Mouse (Mus musculus): ENCODE data around the gene Rabep2. TPM values are rescaled to one million over a fixed set of nuclear protein-coding genes. Genes with fewer than 3 reads are reported as not detected.
A peak's percentile ranks its signal among the peaks of the same experiment; 100 is the strongest.
"Not testable (repeated sequence)": the region's sequence is repeated elsewhere in the genome, so short reads cannot be mapped to it uniquely, and the experiment has no call there.

Rabep2 gene
- 58.2 and 82.6 TPM in 2 replicates for total RNA-seq (2021)
- long read RNA-seq, partial matches to known transcripts, result 7 of 21 reads
- long read RNA-seq, other reads (novel, unspliced or antisense), result 14 of 21 reads

DNA sequence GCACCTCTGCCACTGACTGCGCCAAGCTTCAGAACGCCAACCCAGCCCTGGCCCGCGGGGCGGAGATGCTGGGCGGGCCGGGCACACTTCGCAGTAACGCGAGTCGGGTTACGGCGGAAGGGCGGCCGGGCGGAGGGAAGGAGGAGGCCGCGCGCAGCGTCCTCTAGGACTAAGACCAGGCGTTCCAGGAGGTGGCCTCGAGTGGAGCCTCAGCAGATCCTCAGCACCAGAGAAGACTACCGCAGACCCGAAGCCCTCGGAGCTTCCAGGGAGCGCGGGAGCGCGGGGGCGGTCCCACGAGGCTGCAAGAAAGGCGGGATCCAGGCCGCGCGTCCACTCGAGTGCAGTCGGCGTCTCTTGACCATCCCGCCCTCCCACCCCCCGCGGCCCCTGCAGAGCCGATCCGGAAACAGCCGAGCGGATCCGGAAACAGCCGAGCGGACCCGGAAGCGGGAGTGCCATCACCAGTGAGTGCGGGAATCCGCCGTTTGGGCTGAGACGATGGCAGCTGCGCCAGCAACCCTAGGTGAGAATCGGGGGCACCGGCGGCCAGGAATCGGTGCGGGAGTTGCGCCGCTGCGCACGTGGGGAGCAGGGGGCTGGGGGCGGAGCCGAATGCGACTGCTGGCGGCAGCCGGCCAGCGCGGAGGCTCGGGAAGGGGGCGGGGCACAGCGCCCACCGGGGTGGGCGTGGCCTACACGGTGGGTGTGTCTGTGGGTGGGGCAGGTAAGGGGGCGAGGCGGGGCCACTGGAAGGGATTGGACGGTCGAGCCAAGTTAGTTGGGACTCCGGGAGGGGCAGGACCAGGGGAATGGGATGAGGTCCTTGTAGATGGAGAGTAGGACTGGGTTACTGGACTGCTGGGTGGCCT, at the start of gene Rabep2:
Gene Rabep2, plus strand, starts transcription at position 129 of the 872 bp plus-strand sequence.
- DNase-seq, result peak; percentile 99

DNA sequence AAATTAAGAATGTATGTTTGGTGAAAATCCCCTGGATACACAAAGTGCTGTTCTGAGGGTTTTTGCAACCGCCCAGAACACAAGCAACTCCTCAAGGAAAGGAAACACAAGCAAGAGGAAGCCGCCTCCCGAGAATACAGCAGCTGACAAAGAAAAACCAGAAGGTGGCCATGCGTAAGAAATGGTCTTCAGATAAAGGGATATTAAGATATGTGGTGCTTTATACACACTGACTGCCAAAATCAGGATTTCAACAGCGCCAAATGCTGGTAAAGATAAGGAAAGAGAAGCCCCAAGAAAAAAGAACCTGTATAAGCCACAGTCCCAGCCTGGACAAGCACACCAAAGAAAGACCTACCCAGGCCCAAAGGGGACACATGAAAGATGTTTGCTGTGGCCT, 45.0 kb upstream of the Rabep2 start:
- no peak for DNase-seq

DNA sequence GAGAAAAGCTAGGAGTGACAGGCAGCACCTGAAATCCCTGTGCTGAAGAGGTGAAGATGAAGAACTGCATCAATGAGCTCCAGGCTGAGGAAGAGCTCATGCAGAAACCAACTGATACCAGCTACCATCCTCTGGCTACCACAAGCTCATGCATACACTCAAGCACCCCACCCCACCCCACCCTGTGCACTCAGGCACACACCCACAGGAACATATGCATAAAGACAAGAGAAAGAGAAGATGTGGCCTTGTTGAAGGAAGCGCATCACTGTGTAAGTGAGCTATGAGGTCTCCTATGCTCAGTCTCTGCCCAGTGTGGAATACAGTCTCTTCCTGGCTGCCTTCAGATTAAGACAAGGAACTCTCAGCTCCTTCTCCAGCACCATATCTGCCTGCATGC, 40.4 kb upstream of the Rabep2 start:
- no peak for DNase-seq

DNA sequence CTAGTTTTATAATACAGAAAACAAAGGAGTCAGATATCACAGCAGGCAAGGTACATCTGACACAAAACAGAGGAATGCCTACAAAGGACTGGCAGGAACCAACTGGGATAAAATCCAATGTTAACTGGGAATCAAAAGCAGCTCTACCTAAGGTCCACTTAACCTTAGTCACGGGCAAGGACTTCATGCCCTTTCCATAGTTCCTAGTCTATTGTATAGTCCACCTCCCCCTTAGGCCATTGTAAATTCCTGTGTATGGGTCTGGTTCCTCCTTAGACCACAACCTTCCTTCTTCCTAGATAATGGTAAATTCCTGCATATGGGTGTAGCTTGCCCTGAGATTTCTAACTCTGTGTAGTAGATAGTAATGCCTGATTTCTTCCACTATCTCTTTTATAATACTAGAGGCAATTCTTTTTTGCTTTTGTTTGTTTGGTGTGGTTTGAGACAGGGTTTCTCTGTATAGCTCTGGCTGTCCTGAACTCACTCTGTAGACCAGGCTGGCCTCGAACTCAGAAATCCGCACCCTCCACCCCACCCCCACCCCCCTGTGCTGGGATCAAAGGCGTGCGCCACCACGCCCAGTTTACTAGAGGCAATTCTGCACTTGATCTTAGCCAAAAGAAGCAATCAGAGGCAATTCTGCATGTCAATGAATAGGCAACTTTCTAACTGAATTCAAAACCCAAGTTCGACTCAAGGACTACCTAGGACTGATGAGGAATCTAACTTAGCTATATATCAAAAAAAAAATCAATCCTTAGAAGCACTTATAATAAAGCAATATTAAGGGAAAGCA, 36.3 kb upstream of the Rabep2 start:
- DNase-seq, result not testable (repeated sequence)

DNA sequence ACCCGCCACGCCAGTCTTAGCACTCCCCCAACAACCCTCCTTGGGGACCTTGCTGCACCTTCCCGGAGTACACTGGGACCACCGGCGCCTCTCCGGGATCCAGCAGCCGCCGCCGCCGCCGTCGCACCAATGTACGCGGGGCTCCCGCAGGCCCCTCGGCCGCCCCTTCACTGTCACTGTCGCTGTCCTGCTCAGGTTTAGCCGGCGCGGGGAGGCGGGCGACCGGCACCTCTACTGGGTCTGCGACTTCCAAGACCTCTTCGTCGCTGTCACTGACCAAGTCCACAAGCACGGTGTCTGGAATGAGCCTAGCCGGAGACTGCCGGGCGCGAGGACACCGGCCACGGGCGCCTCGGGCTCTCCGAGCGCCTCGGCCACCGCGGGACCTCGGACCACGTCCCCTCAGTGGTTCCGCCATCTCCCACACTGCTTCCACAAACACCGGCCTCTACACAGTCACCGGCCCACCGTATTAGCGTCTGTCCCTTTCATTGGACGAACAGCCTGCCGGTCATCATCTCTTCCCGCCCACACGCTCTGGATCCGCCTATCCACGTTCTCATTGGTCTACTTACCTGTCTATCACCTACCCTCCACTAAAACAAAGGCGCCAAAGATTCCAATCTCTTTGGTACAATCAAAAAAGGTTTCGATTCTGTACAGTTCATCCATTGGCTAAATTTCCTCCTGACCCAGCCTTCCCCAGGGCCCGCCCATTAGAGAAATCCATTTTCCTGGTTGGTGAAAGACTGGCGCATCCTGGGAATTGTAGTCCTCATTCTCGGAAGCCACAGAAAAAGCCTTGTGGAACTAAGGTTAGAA, 32.0 kb upstream of the Rabep2 start, which contains the start of gene Nfatc2ip:
Gene Nfatc2ip, minus strand, starts transcription at position 440 of the 822 bp plus-strand sequence.
- DNase-seq, result peak; percentile 84

DNA sequence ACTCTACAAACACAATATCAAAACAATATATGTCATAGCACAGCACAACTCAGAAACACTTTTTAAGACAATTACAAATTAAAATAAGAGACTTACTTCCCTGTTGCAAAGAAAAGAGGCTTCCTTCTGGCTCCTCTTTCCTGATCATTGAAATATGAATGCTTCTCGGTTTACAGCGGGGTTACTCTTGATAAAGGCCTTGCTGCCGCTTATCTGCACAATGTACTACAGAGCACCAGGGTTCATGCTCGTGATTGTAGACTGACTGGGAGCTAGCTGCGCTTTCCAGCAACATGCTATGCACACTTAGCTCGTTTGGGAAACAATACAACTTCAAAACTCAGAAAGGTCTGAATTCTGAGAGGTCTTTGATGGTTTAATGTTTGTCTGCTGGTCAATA, 31.3 kb upstream of the Rabep2 start:
- no peak for DNase-seq

DNA sequence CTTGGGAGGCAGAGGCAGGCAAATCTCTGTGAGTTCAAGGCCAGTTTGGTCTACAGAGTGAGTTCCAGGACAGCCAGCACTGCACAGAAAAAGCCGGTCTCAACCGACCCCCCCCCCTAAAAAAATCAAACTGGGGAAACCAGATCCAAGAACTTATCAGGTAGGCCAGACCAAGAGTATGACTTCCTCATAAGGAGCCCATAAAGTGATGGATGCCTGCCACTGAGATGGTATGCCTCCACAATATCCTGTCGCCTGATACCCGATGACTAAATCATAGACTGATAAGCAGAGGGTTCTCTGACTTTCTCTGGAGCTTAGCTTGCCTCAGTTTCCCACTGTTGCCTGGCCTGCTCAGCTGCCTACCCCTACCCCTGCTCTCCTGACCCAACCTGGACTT, 30.7 kb upstream of the Rabep2 start:
- DNase-seq, result no peak

DNA sequence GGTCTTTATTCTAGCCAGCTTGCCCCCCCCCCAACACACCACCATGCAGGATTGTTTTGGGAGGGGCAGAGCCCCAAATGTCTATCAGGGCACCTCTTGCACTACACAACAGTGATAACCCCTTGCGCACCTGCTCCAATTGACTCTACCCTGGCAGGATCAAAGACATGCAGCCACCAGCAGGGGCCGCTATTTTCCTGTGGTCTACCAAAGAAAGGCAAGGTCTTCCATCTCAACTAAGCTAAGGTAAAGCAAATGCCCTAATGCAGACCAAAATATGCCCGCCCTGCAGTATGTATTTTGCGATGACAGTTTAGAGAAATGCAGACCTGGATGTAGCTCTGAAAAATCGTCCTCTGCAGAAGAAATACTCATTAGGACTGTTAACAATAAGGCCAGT, 29.0 kb upstream of the Rabep2 start:
- peak; percentile 89 for DNase-seq

DNA sequence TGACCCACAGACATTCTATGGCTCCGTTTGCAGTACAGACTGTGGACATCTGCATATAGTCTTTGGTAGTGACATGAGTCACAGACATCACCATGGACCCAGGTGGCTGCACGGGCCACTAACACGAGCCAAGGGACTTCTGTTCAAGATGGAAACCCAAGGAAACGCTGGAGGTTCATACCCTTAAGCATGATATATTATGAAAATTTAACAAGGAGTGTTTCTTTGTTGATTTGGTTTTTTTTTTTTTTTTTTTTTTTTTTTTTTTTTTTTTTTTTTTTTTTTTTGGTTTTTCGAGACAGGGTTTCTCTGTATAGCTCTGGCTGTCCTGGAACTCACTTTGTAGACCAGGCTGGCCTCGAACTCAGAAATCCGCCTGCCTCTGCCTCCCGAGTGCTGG, 26.0 kb upstream of the Rabep2 start:
- not testable (repeated sequence) for DNase-seq

DNA sequence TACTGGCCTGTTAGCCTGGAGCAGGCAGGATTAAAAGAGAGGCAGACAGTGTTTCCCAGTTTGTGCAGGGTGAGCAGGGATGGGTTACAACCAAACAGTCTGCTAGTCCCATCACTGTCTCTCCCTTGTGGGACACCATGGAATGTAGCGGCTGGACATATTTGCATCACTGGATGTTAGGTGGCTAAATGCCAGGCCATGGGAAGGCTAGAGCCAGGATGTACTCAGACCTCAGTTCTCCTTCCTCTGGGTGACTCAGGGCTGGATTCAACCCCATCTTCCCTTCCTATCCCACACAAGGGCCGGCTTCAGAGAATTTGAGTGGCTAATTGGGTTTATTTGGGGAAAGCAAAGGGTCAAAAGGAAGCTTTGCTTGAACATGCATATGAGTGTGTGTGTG, 19.9 kb upstream of the Rabep2 start:
- DNase-seq, result no peak

DNA sequence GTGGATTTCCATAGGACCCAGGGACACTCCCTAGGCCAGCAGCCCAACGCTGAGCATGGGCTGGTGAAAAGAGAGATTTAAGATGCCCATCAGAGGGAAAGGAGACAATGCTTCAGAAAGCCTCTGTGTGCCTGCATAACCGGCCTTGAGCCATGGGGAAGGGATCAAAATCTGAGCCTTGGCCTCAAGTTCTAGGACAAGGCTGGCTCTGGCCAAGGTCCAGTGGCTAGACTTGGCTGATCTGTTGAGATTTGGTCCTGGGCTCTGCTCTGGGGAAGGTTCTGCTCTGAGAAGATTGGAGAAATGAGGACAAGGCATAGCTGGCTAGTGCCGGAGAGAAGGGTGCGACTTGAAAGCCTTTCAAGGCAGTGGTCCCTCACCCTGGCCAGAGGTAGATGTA, 17.5 kb upstream of the Rabep2 start:
- no peak for DNase-seq

DNA sequence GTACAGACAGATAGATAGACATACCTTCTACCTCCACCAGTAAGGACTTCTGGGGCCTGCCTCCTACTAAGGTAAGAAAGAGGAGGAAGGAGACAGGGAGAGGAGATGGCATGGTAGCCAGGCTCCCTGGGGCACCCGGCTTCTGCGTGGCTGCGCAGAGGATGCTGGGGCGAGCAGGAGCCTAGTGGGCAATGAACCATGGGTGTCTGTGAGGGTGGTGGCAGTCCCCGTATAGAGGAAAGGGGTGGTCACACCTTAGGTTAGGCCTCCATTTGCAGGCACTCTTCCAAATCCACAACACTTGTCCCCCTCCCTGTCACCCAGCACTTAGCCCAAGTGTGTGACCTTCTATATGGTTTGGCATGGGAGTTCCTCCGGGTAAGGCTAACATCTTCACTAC, 13.8 kb upstream of the Rabep2 start, which contains the start of gene Cd19:
Gene Cd19, minus strand, starts transcription at position 165 of the 400 bp plus-strand sequence.
- DNase-seq, result no peak

DNA sequence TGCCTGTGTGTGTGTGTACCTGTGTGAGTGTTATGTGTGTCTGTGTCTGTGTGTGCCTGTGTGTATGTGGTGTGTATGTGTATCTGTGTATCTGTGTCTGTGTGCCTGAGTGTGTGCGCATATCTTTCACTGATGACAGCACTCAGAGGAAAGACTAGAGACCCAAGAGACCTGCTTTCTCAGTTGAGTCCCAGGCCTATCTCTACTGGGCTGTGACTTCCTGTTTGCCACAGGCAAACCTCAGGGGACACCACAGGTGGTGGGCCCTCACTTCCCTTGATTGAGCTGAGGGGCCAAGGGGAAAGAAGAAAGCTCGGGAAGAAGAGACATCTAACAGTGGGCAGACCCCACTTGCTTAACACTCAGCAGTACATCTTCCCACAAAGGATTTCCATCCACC, 11.9 kb upstream of the Rabep2 start:
- no peak for DNase-seq

DNA sequence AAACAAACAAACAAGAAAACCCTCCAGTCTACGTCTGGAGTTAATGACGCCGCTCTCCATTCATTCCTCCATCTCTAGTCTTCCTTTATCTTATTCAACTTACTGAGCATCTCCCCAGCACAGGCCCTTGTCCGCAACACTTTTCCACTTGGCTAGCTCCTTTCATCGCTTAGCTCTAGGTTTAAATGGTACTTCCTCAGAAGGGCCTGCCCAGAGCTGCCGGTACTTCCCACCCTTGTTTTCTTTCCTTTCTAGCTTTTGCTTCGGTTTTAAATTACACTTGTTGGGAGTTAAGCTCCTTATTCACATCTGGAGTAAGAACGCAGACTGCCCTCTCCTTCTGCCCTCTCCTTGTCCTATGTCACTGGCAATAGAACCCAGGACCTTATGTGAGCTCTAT, 11.5 kb upstream of the Rabep2 start:
- no peak for DNase-seq

DNA sequence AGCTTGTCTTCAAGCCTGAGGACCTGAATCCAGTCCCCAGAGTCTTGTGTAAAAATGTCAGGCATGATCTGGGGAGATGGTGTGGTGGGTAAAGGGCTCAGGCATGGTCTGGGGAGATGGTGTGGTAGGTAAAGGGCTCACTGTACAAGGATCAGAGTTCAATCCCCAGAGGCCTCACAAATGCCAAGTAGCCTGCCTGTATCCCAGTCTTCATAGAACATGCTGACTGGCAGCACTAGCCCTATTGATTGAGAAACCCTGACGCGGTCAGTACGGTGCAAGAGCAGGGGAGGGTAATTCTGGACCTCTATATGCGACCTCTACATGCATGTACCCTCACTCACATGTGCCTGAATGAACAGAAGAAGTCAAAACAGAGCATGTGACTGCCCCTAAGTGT, 11.0 kb upstream of the Rabep2 start:
- DNase-seq, result no peak

DNA sequence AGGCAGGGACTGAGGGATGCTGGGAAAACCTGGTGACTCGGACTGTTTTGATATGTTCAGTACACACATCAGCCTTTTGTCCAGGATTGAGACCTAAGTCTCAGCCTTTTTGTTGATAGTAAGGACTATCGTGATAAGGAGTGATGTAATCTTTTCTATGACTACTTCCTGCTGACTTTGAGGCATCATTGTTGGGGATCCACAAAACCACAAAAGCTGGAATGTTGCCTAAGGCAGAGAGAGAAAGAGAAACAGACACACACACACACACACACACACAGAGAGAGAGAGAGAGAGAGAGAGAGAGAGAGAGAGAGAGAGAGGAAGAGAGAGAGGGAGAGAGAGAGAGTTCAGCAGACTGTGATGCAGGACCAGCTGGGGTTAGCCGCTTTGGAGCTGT, 10.1 kb upstream of the Rabep2 start:
- no peak for DNase-seq

DNA sequence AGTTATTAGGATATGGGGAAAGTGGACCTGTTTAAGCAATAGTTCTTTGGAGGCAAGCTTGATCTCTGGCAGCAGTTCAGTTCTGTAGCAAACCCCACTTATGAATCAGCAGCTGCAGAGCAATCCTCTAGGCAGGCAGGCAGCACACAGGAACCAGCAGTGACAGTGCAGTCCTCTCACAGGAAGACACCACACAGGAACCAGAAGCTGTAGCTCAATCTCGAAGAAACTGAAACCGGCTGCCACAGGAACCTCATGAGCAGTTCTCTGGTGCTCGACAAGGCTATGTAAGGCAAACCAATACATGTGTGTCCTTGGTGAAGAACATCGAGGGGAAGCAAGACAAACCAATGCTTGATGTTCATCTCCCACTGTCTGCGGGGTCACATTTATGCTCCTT, 6.8 kb upstream of the Rabep2 start:
- DNase-seq, result no peak

DNA sequence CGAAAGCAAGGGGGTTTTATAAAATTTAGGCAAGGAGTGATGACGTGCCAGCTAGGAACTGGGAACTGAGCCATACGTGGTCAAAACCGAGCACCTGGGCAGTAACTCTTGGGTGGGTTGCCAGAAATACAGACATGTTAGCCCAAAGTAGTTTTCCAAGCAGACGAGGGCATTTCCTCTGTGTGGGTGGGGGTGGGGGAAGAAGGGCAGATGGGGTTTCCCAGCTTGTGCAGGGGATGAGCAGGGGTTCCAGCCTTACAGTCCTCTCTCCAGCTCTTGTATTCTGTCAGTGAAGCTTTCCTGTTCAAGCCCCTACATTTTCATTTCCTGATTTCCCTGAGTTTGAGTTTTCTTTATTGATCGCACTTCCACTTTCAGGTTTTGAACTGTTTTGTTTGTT, 4.4 kb upstream of the Rabep2 start:
- no peak for DNase-seq

DNA sequence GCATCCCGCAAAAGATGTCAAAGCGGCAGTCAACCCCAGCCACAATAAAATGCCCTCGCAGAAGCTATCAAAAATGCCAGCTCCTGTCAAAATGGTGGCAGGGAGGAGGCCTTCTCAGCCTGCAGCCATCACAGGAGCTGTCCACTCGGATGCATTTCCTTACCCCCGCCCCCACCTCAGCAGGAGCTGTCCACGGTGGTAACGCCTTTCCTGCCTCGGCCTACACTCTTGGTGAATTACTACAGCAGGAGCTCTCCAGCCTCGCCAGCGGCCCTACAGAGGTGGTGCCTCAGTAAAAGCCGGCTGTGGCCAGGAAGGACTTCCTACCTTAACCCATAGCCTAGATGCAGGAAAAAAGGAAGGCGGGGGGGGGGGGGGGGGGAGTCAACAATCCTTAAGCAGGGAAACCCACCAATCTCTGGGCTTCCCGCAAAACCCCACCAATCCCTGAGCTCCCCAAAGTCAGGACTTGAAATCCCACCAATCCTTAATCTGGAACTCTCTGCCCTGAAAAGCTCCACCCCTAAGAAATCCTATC, 1.2 kb upstream of the Rabep2 start:
- DNase-seq, result no peak

DNA sequence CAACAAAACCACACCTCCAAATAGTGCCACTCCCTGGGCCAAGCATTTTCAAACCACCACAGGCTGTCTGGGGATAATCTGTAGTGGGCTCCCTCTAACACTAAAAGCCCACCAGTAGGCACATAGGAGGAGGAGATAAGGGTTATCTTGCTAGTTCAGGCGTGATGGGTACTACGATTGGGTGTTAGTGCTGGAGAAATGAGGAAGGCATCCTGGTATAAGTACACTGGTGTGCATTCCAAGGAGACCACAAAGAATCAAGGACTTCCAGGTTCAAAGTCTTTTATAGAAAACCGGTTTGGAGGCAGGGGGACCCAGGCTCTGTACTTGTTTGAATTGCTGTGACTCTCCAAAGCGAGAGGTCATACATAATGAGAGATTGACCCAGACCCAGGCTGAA, 405 bp upstream of the Rabep2 start:
- DNase-seq, result no peak

DNA sequence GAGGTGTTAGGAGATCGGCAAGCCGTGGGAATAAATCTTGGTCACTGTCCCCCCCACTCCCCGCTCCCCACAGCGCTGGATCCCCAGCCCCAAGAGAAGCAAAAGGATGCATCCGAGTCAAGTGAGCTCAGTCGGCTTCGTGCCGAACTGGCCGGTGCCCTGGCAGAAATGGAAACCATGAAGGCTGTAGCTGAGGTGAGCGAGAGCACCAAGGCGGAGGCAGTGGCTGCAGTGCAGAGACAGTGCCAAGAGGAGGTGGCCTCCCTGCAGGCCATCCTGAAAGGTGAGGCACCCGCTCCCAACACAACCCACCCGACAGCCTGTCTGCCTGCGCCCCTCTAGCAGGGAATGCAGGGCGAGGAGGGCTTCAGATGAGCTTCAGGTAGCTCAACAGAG, 942 bp downstream of the Rabep2 start:
- no peak for DNase-seq

DNA sequence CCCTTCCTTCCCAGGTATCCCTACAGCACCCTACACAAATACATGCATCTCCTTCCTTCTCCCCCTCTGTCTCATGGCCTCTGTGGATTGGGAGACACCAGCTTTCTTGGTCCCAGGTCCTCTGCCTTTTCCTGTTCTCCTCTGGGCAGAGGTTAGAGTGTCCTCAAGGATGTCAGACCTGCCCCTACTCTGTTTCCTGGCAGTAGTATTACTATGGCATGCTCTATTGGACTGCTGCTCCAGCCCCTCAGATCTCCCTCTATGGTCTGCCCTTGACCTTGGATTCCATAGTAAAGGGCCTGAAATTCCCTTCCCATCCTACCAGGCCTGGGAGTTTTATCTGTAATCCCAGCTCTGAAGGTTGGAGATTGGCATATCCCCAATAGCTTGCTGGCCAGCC, 1.6 kb downstream of the Rabep2 start:
- no peak for DNase-seq
